Mouse (Mus musculus): ENCODE results near the gene Lama2. TPM values are rescaled to one million over a fixed set of nuclear protein-coding genes. Genes with fewer than 3 reads are reported as not detected.

Lama2 gene
- total and polyA plus RNA-seq, 3 experiments, result not detected

DNA sequence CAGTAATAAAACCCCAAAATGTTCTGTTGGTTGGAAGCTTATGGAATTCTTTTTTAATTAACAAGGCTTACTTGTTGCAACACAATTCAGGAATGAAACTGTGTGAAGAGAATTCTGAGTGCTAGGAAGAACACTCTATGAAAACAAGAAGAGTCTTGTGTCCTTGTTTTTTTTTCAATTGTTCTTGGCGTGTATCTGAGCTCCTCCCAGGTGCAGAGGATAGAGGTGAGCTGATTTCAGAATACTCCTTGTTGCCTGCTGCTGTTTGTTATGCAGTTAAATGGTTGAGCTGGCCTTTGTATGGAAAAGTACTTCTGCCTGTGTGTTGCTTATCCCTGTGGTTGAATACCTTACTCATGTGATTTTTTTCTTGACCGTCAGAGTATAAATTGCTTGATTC is 636.9 kb downstream of the Lama2 start:
- no peaks in the 10 kb centered on the region for H3K9me3 ChIP-seq (replicated peaks; ENCODE audit: insufficient read depth, low read length)
- no peaks in the 10 kb centered on the region for H3K79me2 ChIP-seq (ENCODE audit: control insufficient read depth, insufficient read depth, low read length, poor library complexity)
- H3K36me3 ChIP-seq (ENCODE audit: control insufficient read depth in 1 of 2, insufficient read depth in 2 of 2, low read length in 2 of 2), result no peaks in the 10 kb centered on the region
- H3K4me1 ChIP-seq (ENCODE audit: control insufficient read depth in 1 of 2, insufficient read depth in 2 of 2, low read length in 2 of 2), result no peaks in the 10 kb centered on the region
- no peak for DNase-seq (ENCODE audit: low read depth, low spot score)
- no peaks in the 10 kb centered on the region; a peak in 1 of 4 replicates for H3K27me3 ChIP-seq (ENCODE audit: control insufficient read depth in 1 of 2, insufficient read depth in 2 of 2, low read length in 2 of 2)
- TF ChIP-seq SMC3 (IDR thresholded peaks at IDR 0.05; ENCODE audit: low read depth, low read length) (no peak), ZC3H11A (IDR thresholded peaks at IDR 0.05; ENCODE audit: low read depth, low read length) (no peak), MAX (IDR thresholded peaks at IDR 0.05; ENCODE audit: low read length) (no peak), MAZ (IDR thresholded peaks at IDR 0.05; ENCODE audit: low read depth, low read length) (no peak), ZMIZ1 (IDR thresholded peaks at IDR 0.05; ENCODE audit: low read depth, low read length) (no peak), KAT2A (conservative IDR thresholded peaks at IDR 0.05; ENCODE audit: low read depth, low read length) (no peak), ZNF384 (IDR thresholded peaks at IDR 0.05; ENCODE audit: low read depth, low read length) (no peak), ELF1 (IDR thresholded peaks at IDR 0.05; ENCODE audit: low read depth, low read length) (no peak), CHD1 (IDR thresholded peaks at IDR 0.05; ENCODE audit: low read depth, low read length) (no peak), MEF2A (IDR thresholded peaks at IDR 0.05; ENCODE audit: extremely low read depth, insufficient replicate concordance, low read depth, low read length, poor library complexity, severe bottlenecking) (no peak), E2F4 (IDR thresholded peaks at IDR 0.05; ENCODE audit: borderline replicate concordance, low read depth, low read length) (no peak), RCOR1 (IDR thresholded peaks at IDR 0.05; ENCODE audit: low read depth, low read length) (no peak)
- no peak overlapping the region for H3K9ac ChIP-seq (ENCODE audit: control insufficient read depth, low read depth, low read length, poor library complexity, severe bottlenecking)
- no peak overlapping the region for H3K27ac ChIP-seq (ENCODE audit: control insufficient read depth, low read depth, low read length)
- no peak overlapping the region for H3K4me3 ChIP-seq (ENCODE audit: control insufficient read depth in 1 of 2, insufficient read depth in 1 of 2, low read depth in 2 of 2, low read length in 2 of 2)

DNA sequence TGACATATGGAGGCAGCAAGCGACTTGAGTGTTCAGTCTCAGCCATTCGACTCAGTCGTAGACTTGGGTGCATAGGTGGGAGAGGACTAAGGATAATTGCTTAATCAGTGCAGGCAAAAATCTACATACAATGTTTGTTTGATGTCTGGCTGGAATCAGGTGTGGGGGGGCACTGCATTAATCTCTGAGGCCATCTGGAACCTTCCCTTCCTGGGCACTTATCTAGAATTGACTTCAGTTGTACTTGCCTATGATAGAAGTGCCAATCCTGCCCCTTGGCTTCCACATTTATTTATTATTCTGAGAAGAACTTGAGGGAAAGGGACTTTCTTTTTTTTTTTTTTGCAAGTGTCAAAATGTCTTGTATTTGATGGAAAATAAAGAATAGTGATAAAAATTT is 644.2 kb downstream of the Lama2 start:
- Histone ChIP-seq H3K27ac (ENCODE audit: control insufficient read depth, low read depth, low read length) (no peak overlapping the region), H3K9me3 (replicated peaks; ENCODE audit: insufficient read depth, low read length) (no peaks in the 10 kb centered on the region), H3K4me3 (ENCODE audit: control insufficient read depth in 1 of 2, insufficient read depth in 1 of 2, low read depth in 2 of 2, low read length in 2 of 2) (no peak overlapping the region), H3K79me2 (ENCODE audit: control insufficient read depth, insufficient read depth, low read length, poor library complexity) (no peaks in the 10 kb centered on the region), H3K9ac (ENCODE audit: control insufficient read depth, low read depth, low read length, poor library complexity, severe bottlenecking) (no peak overlapping the region), H3K36me3 (ENCODE audit: control insufficient read depth in 1 of 2, insufficient read depth in 2 of 2, low read length in 2 of 2) (no peaks in the 10 kb centered on the region), H3K27me3 (ENCODE audit: control insufficient read depth in 1 of 2, insufficient read depth in 2 of 2, low read length in 2 of 2) (no peaks in the 10 kb centered on the region), H3K4me1 (ENCODE audit: control insufficient read depth in 1 of 2, insufficient read depth in 2 of 2, low read length in 2 of 2) (no peaks in the 10 kb centered on the region; a peak in 1 of 4 replicates)
- DNase-seq (ENCODE audit: low read depth, low spot score), result peak; percentile 9
- TF ChIP-seq CHD1 (IDR thresholded peaks at IDR 0.05; ENCODE audit: low read depth, low read length) (no peak), ELF1 (IDR thresholded peaks at IDR 0.05; ENCODE audit: low read depth, low read length) (no peak), E2F4 (IDR thresholded peaks at IDR 0.05; ENCODE audit: borderline replicate concordance, low read depth, low read length) (no peak), MAZ (IDR thresholded peaks at IDR 0.05; ENCODE audit: low read depth, low read length) (no peak), NRF1 (IDR thresholded peaks at IDR 0.05; ENCODE audit: insufficient read depth, low read depth, low read length, poor library complexity, severe bottlenecking) (no peak), MAFK (IDR thresholded peaks at IDR 0.05; ENCODE audit: borderline replicate concordance, low read depth, low read length) (no peak), RAD21 (IDR thresholded peaks at IDR 0.05; ENCODE audit: low read depth, low read length) (no peak), TCF12 (IDR thresholded peaks at IDR 0.05; ENCODE audit: low read depth, low read length) (0 out of 2 replicates have a peak, but pooled peaks have one; percentile 27), ZC3H11A (IDR thresholded peaks at IDR 0.05; ENCODE audit: low read depth, low read length) (no peak)

All from MEL (cell line).